Mouse (Mus musculus): Measurements from ENCODE around the gene Slc25a41. TPM values are rescaled to one million over a fixed set of nuclear protein-coding genes. Genes with fewer than 3 reads are reported as not detected.

Slc25a41 gene
- not detected for polyA plus RNA-seq (2017; shearing (Covaris generic))

DNA sequence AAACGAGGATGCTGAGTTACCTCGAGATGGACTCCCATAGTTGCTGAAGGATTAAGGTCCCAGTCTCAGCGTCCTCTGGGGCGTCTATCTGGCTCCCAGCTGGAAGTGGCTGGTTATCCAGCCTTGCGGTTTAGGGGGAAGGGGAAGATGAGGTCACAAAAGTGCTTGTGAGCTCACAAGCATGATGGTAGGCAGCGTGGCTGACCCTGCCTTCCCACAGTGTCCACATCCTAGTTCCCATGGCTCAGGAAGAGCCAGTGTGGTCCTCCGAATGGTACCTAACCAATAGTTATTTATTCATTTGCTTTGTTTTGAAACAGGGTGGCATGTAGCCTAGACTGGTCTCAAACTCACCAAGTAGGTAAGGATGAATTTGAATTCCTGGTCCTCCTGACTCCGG, at the start of gene Slc25a41:
TSS of gene Slc25a41 (minus strand) at position 101 of the 400 bp plus-strand sequence.

DNA sequence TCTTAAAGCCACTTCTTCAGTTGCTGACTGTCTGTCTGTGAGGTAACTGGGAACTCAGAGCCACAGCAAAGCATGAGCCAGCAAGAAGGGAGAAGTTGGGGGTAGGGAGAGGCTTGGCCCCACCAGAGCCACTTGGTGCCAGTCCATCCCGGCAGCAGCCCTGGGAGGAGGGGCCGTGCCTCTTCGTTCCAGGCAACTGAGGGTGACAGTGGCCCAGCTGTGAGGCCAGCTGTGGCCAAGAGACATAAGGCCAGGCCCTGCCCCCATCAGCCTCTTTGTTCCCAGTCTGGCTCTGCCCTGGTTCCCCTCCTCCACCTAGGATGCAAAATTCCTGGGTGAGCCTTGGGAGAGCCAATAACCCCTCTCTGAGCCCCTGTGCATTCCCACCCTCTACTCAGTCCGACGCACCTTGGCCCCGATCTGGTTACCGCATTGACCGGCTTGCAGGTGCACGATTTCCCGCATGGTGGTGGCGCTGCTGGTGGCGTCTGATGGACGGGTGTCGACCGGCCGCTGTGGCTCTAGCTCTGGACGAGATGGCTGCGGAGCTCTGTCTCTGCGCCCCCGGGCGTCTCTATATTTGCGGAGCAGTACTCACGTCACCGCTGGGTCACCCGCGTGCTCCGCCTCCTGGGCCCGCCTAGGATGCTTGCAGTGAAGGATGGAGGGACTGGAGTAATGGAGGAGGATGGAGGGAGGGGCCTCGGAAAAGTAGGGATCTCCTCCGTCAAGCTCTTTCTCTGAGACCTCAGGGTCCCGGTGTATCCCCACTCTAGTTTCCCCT, 45.8 kb upstream of the Slc25a41 start, which contains the start of gene Tubb4a:
TSS of gene Tubb4a (minus strand) at position 734 of the 784 bp plus-strand sequence.

DNA sequence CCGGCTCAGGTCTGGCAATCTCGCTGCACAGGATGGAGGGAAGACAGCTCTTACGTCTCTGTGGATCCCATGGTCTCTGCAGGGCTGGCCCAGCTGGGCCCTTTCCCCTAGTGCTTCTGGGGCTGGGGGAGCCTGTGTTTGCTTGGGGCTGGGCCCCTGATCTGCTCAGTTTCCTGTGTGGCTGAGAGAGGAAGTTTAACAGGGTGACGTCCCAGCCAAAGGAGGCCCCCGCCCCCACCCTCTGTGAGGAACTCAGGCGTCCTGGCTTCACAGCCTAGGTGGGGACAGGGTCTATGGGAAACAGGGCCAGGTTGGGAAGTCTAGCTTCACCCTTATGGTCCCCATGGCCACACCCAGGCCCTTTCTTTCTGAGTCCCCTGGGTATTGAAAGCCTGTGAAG, 36.9 kb upstream of the Slc25a41 start, which contains the start of gene Dennd1c:
TSS of gene Dennd1c (minus strand) at position 179 of the 400 bp plus-strand sequence.

DNA sequence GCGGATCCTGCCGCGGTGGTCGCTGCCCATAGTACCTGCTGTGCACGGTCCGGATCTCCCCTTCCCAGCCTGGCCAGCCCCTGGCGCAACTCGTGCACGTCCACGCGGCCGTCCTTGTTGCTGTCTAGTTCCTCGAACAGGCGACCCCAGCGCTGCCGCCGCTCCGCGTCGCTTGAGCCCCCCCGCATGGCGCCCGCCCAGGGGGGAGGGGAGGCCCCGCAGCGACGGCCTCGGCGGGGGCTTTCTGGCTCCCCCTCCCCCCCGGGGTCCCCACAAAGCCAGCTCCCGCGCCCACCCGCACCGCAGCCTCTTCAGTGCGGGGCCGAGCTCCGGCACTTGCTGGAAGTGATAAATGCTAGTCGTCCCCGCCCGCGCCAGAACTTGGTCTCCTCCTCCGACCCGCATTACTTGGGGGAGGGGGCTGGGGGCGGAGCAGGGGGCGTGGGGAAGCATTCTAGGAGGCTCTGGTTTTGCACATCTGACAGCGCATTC, 18.1 kb upstream of the Slc25a41 start, which contains the start of gene Slc25a23:
TSS of gene Slc25a23 (minus strand) at position 378 of the 492 bp plus-strand sequence.

DNA sequence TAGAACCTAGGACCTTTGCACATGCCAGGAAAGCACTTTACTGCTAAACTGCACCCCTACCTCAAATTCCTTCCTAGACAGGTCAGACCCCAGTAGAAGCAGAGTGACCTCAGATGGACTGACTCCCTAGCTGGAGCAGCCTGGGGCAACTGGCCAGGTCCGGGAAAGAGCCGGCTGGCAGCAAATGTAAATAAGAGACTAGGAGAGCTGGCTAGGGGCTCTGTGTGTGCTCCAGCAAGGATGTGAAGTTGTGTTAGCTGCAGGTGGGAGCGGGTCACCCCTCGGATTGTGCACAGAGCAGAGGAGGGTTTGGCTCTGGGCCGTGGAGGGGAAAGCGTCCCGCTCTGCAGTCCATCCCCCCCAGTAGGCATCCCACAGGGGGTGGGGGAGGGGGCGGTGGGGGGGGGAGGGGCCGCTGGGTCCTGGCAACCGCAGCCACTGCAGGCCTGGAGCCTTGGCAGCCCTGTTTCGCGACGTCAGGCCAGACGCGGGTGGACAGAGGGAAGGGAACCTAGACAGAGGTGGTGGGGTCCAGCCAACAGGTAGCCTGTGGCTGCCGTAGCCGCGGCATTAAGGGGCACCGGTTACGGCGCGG, 17.5 kb upstream of the Slc25a41 start, which contains the start of gene Crb3:
TSS of gene Crb3 (plus strand) at position 215 of the 595 bp plus-strand sequence.

DNA sequence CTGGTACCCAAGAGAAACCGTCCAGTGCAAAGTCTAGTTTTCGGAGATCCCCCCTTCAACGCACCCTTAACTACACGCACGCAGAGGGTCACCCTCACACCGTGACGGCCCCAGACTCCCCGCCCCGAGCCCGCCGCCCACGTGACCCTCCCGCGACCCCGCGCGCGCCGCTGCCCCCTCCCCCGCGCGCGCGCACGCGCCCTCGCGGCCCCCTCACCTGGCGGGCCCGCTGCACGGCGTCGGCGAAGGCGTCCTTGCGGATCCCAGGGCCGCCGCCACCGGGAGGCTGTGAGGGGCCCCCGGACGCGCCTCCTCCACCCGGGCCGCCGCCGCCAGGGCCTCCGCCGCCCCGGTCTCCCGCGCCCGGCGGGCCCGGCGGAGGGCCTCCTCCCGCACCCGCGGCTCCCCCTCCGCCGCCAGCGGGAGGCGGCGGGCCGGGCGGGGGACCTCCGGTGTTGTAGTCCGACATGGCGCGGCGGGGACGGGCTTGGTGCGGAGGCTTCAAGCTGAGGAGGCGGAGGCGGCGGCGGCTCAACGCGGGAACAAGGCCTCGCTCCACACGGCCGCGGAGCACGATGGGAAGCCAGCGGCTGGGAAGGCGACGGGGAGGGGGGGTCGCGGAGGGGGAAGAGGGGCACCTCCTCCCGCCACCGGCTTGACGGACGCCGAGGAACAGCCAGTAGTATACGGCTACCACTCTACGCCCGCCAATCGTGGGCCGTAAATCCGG, 10.4 kb downstream of the Slc25a41 start, which contains the start of gene Khsrp:
TSS of gene Khsrp (minus strand) at position 592 of the 730 bp plus-strand sequence.

DNA sequence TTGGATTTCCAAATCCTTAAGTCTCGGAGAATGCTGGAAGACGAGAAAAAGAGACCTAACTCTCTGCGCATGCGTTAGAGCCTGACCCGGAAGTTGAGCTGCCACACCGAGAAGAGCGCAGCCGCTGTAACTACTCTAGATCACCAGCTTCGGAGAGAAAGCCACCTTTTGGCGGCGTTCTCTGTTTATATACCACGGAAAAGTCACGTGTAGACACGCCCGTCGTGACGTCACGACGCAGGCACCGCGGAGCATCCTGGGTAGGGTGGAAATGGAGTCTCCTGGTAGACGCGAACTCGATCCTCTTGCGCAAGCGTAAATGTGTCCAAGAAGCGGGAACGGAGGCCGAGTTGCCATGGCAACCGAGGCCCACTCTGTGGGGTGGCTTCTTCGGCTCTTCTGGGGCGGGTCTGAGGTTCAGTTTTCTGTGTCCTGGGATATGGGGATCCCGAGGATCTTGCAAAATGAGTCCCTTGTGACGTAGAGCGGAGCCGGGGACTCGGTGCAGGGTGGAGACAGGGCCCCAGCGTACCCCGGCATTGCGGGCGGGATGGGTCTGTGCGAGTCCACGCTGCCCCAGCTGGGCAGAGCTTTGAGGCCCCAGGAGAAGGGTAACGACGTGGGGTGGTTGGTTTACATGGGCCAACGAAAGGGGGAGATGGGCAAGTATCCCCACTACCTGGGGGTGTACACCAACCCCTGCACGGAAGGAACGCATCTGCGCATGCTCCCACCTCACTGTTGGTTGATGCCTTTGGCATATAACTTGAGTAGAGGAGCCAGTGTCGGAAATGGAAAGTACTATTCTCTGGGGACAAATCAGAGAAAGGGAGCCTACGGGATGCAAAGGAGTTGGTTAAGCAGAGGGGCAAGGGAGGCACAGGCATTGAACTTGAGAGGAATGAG, 30.0 kb downstream of the Slc25a41 start, which contains the start of the genes Gtf2f1 and Gm17949:
TSS of gene Gtf2f1 (minus strand) at position 53 of the 906 bp plus-strand sequence.
TSS of gene Gm17949 (plus strand) at position 234 of the 906 bp plus-strand sequence.

DNA sequence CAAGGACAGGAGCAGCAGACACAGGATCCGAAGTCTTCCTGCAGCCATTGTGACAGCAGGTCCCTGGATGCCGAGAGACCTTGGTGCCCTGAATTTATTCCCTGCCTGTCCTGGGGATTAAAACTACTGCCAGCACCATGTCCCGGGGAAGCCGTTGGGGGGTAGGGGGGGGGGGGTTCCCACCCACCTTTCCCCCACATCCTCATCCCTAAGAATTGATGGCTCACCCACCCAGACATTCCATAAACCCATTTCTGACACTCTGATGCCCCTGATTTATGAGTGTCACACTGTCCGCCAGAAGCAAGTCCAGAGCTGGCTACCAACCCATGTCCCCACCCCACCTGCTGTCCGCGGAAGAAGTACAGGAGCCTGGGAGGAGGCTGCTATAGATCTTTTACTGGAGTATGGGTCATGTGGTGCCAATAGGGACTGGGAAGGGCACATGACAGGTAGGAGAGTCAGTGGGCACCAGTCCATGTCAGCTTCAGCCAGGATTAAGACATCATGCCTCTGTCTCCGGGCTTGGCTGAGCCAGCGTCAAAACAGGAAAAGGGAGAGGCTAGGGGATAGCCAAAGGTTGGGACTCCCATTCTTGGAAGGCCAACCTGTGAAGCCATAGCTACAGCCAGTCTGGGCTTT, 41.4 kb downstream of the Slc25a41 start, which contains the start of gene Pspn:
TSS of gene Pspn (minus strand) at position 51 of the 642 bp plus-strand sequence.

DNA sequence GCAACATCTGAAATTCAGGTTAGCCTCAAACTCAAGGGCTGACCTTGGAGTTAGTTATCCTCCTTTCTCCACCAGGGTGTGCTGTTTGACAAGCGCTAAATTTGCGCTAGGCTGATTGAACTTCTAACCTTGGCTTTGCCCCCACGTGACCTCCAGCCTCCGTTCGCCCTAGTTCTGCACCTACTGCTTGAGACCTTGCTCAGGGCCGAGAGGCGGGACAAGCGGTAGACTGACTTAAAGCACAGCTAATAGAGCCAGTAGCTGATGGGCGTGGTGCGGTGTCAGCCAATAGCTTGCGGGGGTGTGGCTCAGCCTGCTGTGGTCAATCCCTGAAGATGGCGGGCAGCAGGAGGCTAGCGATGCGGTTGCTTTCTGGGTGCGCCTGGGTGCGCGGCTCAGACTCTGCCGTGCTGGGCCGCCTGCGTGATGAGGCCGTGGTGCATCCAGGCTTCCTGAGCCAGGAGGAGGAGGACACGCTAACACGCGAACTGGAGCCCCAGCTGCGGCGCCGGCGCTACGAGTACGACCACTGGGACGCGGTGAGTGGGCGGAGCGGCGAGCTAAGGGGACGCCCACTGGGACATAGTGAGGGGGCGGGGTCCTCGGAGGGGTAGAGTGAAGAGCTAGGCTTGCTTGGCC, 44.3 kb downstream of the Slc25a41 start, which contains the start of gene Alkbh7:
TSS of gene Alkbh7 (plus strand) at position 311 of the 639 bp plus-strand sequence.

DNA sequence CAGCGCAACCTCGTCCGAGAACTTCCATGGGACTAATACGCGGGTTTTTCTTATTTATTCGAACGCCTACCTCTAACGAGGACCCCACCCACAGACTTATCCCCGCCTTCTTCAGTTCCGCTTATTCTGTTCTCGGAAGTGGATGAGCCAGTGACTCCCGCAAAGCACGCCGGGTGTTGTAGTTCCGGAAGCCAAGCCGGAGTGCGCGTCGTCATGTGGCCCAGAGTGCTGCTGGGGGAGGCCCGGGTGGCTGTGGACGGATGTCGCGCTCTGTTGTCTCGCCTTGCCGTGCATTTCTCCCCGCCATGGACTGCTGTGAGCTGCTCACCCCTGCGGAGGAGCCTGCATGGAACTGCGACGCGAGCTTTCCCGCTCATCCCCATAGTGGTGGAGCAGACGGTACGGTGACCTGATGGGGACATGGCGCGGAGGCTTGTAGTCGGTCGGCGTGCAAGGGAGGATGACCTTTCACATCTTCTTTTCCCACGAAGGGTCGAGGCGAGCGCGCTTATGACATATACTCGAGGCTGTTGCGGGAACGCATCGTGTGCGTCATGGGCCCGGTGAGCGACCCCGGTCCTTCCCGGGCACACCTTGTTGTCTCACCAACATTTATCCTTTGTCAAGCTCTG, 51.2 kb downstream of the Slc25a41 start, which contains the start of gene Clpp:
TSS of gene Clpp (plus strand) at position 191 of the 632 bp plus-strand sequence.

Other genes starting within 250 kb of the Slc25a41 start
- 1.8 TPM for gene Rfx2, start 210.6 kb downstream of the Slc25a41 start, polyA plus RNA-seq (2017; shearing (Covaris generic))
- not detected for gene Acsbg2, start 167.2 kb downstream of the Slc25a41 start, polyA plus RNA-seq (2017; shearing (Covaris generic))
- not detected for gene 1700061G19Rik, start 166.2 kb downstream of the Slc25a41 start, polyA plus RNA-seq (2017; shearing (Covaris generic))
- gene Mllt1, start 106.2 kb downstream of the Slc25a41 start, polyA plus RNA-seq (2017; shearing (Covaris generic)), result 26.1 TPM
- gene Acer1, start 59.5 kb downstream of the Slc25a41 start, polyA plus RNA-seq (2017; shearing (Covaris generic)), result not detected
- 48.3 TPM for gene Clpp, start 51.3 kb downstream of the Slc25a41 start, polyA plus RNA-seq (2017; shearing (Covaris generic))
- 17.1 TPM for gene Alkbh7, start 44.3 kb downstream of the Slc25a41 start, polyA plus RNA-seq (2017; shearing (Covaris generic))
- gene Pspn, start 41.6 kb downstream of the Slc25a41 start, polyA plus RNA-seq (2017; shearing (Covaris generic)), result not detected
- gene Gtf2f1, start 30.4 kb downstream of the Slc25a41 start, polyA plus RNA-seq (2017; shearing (Covaris generic)), result 71.2 TPM
- 1.1 TPM for gene Gm17949, start 30.2 kb downstream of the Slc25a41 start, polyA plus RNA-seq (2017; shearing (Covaris generic))
- gene Khsrp, start 10.1 kb downstream of the Slc25a41 start, polyA plus RNA-seq (2017; shearing (Covaris generic)), result 60.8 TPM
- gene Crb3, start 17.5 kb upstream of the Slc25a41 start, polyA plus RNA-seq (2017; shearing (Covaris generic)), result 1.7 TPM
- 13.0 TPM for gene Slc25a23, start 18.2 kb upstream of the Slc25a41 start, polyA plus RNA-seq (2017; shearing (Covaris generic))
- gene Dennd1c, start 36.9 kb upstream of the Slc25a41 start, polyA plus RNA-seq (2017; shearing (Covaris generic)), result 126 TPM
- 1.1 TPM for gene Tubb4a, start 46.1 kb upstream of the Slc25a41 start, polyA plus RNA-seq (2017; shearing (Covaris generic))
- 3.9 TPM for gene Tnfsf9, start 63.7 kb upstream of the Slc25a41 start, polyA plus RNA-seq (2017; shearing (Covaris generic))
- gene Cd70, start 108.1 kb upstream of the Slc25a41 start, polyA plus RNA-seq (2017; shearing (Covaris generic)), result not detected
- not detected for gene Tnfsf14, start 152.5 kb upstream of the Slc25a41 start, polyA plus RNA-seq (2017; shearing (Covaris generic))
- gene C3, start 186.5 kb upstream of the Slc25a41 start, polyA plus RNA-seq (2017; shearing (Covaris generic)), result not detected
- 56.3 TPM for gene Gpr108, start 206.8 kb upstream of the Slc25a41 start, polyA plus RNA-seq (2017; shearing (Covaris generic))
- 5.1 TPM for gene Trip10, start 207.8 kb upstream of the Slc25a41 start, polyA plus RNA-seq (2017; shearing (Covaris generic))
- gene Vav1, start 237.4 kb upstream of the Slc25a41 start, polyA plus RNA-seq (2017; shearing (Covaris generic)), result 198 TPM

Measured in naive thymus-derived CD4-positive, alpha-beta T cell, adult 5 months (primary cell).